Mouse (Mus musculus): ENCODE measurements around the gene Cenph.

- TF ChIP-seq CTCF (IDR thresholded peaks at IDR 0.05; ENCODE audit: control insufficient read depth, insufficient read depth, insufficient replicate concordance, low read depth, low read length), result no peak
- TF ChIP-seq POLR2A (IDR thresholded peaks at IDR 0.05; ENCODE audit: control insufficient read depth, low read depth, low read length), result no peak
Observed at GRCm38 (mm10) chr13:100824306-100824705, 48.6 kb upstream of the Cenph start.

Measured in testis, adult 2 months (tissue).